Mouse (Mus musculus) kidney, adult 2 months (tissue): ENCODE measurements around the gene Syt1.

Experiments
- CTCF ChIP-seq: fragments of 200-500 bp; conservative IDR thresholded peaks from 2 replicates; pipeline ENCODE4 v1.5.1; 2011; ENCODE audit warnings: low read depth, mild to moderate bottlenecking, control low read depth, low read length, moderate library complexity, mixed read lengths; ENCODE audit not compliant: insufficient read depth, insufficient read length
- POLR2A ChIP-seq: fragments of 200-500 bp; IDR thresholded peaks from one replicate; pipeline ENCODE4 v1.6.1; 2011; ENCODE audit warnings: low read depth, low read length, control low read depth

DNA sequence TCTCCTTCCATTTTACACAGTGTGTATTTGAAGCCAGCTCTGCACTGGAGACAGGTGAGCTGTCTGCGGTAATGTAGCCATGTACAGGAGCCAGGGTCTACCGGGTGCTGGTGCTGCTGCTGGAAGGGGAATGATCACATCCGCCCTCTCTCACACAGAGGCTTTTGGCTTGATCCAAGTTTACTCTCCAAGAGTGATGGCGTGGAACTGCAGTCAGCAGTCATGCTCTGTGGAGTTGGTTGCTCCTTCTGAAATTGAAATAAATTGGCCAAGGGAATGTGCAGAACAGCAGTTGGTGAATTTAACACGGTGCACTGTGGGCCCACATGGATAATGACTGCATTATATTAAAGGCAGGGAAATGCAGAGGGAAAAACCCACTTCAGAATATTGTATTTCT, 228.0 kb downstream of the Syt1 start:
- TF ChIP-seq CTCF (no peak), POLR2A (no peak)
